Mouse (Mus musculus) 3T3-L1 (cell line): ENCODE measurements around the gene Nhej1.

Experiments used
- DNase-seq: peaks from one replicate; pipeline ENCODE4 v3.0.0-alpha.2; 2015; ENCODE audit warnings: low read depth, low spot score

The Nhej1 gene

GRCm38 (mm10) chr1:75128641-75129040 lies 3.6 kb upstream of the Nhej1 start:
- DNase-seq, result peak; percentile 34

DNA sequence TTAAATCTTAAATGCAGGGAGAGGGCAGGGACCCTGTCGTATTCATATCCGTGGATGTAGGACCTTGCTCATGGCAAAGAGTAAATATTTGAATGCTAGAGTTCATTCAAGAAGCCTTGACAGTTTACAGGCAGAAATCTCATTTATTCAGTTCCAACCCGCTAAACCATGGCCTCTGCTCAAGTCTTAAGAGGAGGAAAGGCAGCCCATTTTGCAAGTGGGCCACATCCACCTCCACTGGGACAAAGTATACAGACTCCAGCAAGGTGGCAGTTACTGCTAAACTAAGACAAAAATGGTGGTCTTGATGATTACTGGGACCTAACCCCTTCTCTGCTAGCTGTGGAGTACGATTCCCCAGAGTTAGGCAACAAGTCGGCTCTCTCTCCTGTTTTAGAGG lies 418 bp upstream of the Nhej1 start:
- no peak for DNase-seq

GRCm38 (mm10) chr1:75122211-75122610 lies 2.8 kb downstream of the Nhej1 start:
- no peak for DNase-seq

- DNase-seq, result peak; percentile 86
Measured at GRCm38 (mm10) chr1:75052091-75052490, 72.9 kb downstream of the Nhej1 start.

- peak; percentile 84 for DNase-seq
Measured at GRCm38 (mm10) chr1:75051428-75051827, 73.6 kb downstream of the Nhej1 start.

DNA sequence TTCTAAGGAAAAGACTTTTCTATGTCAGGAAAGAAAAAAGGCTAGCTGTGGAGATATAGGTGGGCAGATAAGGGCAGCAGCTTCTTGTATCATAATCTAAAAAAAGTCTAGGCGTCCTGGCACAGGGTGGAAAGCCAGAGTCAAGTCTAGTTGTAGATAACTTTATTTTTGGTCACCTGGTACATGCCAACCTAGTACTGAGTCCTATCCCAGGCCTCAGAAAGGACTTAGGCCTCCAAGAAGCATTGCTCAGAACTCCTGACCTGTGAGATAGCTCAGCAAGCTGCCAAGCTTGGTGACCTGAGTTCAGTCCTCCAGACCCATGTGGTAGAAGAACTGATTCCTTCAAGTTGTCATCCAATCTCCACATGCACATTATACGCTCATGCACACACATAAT lies 76.4 kb downstream of the Nhej1 start:
- DNase-seq, result no peak

DNA sequence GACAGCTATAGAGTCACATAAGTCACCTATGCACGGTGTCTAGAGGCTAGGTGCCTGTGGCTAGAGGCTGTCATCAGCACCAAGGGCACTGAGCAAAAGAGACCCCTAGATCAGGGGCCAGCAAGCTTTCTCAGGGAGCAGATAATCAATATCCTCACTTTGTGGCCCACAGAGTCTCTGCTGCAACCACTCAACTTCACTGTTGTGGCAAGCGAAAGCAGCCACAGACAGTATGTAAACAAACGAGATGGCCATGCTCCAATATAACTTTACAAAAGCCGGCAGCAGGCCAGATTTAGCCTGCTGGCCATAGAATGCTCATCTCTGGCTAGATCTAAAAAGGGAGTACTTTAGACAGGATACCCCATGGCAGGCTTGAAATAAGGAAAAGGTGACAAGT lies 77.0 kb downstream of the Nhej1 start:
- DNase-seq, result no peak

- peak; percentile 97 for DNase-seq
Measured at GRCm38 (mm10) chr1:75040429-75040828, 84.6 kb downstream of the Nhej1 start.

DNA sequence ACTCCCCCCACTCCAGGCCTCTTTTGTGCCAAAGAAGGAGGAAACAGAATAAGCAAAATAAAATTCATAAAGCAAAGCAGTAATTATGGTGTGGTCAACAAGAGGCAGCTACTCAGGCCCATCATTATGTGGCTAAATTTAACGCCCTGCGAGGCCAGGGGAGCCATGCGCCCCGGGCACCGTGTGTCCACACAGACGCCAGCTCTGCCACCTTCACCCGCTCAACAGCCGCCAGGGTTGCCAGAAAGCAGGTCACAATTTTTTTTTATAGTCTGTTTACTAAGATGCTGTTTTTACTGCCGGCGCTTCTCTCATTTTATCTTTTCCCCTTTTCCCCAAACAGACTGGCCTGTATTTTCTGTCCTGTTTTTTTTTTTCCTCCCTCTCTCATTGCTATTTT lies 93.0 kb downstream of the Nhej1 start:
- DNase-seq, result no peak

- no peak for DNase-seq
Measured at GRCm38 (mm10) chr1:75027061-75027779, 97.8 kb downstream of the Nhej1 start.

DNA sequence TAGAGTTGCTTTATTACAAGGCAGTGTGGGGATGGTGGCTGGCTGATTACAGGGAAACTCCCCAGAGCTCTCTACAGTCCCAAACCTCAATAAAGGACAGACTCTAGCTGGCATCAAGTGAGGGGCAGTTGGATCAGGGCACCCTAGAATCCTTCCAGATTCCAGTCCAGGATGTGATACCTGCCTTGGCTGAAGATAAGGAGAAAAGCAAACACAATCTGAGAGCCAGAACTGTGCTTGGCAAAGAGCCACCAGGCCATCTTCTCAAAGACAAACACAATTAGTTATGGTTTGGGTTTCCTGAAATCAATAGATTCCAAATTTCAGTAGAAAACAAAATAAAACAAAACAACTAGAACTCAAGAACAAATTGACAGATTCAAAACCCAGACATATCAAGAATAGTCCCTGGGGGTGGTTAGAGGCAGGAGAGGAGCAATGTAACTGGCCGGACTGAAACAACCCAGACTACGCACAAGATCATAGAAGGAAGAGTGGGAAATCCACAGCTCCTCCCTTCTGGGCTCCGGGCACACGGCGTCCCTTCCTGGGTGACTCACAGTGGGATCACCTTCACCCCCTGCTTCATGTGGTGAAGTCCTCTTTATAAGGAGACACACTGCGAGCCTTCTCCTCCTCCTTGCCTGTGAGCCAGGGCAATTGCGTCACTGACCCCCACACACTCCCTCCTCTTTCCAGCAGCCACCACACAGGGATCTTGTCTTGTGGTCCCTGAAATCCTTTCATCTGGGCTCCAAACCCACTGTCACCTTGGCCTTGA lies 100.4 kb downstream of the Nhej1 start:
- peak; percentile 62 for DNase-seq

GRCm38 (mm10) chr1:75022216-75022615 lies 102.8 kb downstream of the Nhej1 start:
- no peak for DNase-seq

DNA sequence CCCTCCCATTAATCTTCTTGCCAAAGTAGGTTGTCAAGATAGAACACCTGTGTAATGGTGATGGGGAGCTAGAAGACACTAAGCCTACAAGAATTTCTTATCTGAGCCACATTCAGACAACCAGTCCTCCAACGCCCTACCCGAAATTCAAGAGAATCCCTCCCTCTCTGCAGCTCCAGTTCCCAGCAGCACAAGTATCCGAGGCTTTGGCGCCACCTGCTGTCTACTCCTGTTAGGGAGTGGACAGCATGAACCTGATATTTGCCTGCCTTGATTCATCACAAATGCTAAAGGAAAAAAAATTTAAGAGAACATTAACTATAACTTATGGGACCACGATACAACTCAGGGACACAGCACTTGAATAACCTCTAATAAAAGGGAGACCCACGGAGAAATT lies 108.2 kb downstream of the Nhej1 start:
- DNase-seq, result peak; percentile 92

GRCm38 (mm10) chr1:75015551-75016265 lies 109.3 kb downstream of the Nhej1 start:
- peak; percentile 19 for DNase-seq

- DNase-seq, result no peak
Measured at GRCm38 (mm10) chr1:75014210-75014845, 110.7 kb downstream of the Nhej1 start.

DNA sequence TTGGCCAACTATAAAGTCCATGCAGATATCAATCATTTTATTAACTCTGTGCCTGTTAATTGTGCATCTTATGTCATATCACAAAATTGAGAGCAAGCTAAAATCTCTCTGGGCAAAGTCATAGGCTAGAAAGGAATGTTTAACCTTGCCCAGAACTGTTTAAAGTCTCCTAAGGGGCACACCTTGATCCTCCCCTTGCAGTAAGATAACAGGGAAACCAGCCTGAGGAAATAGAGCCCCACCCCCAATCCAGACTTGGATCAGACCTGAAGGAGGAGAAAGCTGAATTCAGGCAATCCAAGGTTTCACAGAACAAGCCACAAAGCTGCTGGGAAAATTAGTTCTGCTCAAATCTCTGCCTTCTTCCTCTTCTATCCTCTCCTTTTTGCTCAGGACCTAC lies 114.2 kb downstream of the Nhej1 start:
- DNase-seq, result no peak

DNA sequence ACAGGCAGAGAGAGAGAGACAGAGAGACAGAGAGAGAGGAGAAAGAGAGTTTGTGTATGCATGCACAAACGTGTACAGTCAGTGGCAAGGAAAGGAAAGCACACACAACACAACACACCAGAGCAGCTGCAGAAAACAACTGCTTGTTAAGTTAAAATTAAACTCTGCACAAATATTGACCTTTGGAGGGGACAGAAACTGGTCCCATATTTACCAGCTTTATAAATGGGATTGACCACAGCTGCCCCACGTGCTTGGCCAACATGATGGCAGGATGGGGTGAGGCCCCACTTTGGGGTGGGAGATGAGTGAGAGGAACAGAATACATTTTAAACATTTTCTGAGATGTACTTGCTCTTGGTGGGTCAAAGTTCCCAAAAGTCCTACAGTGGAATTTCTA lies 114.8 kb downstream of the Nhej1 start:
- no peak for DNase-seq

GRCm38 (mm10) chr1:75006016-75006415 lies 119.0 kb downstream of the Nhej1 start:
- DNase-seq, result no peak

GRCm38 (mm10) chr1:75001183-75001582 lies 123.8 kb downstream of the Nhej1 start:
- DNase-seq, result no peak

- peak; percentile 62 for DNase-seq
Measured at GRCm38 (mm10) chr1:75000496-75000895, 124.5 kb downstream of the Nhej1 start.

- no peak for DNase-seq
Measured at GRCm38 (mm10) chr1:74999173-74999572, 125.8 kb downstream of the Nhej1 start.

DNA sequence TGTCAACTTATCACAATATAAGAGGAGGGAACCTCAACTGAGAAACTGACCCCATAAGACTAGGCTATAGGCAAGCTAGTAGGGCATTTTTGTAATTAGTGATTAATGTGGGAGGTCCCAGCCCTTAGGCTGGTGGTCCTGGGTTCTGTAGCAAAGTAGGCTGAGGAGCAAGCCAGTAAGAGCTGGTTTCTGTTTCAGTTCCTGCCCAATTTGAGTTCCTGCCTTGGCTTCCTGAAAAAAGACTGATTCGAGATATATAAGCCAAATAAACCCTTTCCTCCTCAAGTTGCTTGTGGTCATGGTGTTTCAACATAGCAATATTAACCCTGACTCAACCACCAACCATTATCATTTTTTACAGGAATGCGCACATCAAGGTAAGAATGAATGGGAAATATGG lies 127.8 kb downstream of the Nhej1 start:
- DNase-seq, result no peak
